Mouse (Mus musculus) liver, embryonic 14.5 days (tissue): ENCODE data around the gene Ccdc24.

Experiments
- CTCF ChIP-seq: IDR thresholded peaks from 2 replicates; pipeline ENCODE4 v1.5.1; 2016; ENCODE audit warnings: antibody characterized with exemption, low read depth, control low read depth
- EP300 ChIP-seq: IDR thresholded peaks from 2 replicates; pipeline ENCODE4 v1.6.1; 2016; ENCODE audit warnings: antibody characterized with exemption, low read depth

DNA sequence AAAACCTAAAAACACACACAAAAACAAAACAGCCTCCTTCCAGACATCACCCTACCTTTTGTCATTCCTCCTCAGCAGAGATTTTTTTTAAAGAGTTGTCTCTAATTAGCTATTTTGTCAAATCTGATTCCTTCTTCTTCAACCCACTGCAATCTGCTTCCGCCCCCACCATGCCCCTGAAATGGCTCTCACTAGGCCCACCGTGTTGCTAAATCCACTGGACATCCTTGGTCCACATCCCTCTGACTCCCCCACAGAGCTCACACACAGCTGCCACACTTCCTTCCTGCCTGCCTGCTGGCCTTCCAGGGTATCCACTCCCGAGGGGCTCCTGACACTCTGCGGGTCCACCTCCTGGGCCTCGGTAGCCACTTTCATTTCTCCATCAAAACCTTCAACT, 6.3 kb upstream of the Ccdc24 start:
- TF ChIP-seq CTCF: no peak
- TF ChIP-seq EP300: no peak
